Mouse (Mus musculus) heart, adult 8-10 months (tissue): ENCODE measurements around the gene Fam173b. TPM values are rescaled to one million over a fixed set of nuclear protein-coding genes. Genes with fewer than 3 reads are reported as not detected.

Source experiments
- DNase-seq: peaks from one replicate; pipeline ENCODE4 v3.0.0; 2022; ENCODE audit warnings: low spot score
- total RNA-seq, 4 experiments: library from RNA; stranded (reverse); gene quantifications; 2 replicates each; pipeline ENCODE4 v1.2.4; 2022

Gene Fam173b
- total RNA-seq, 4 experiments from 2014 or later, result 17.2 to 22.2 (median 20.3) TPM

GRCm38 (mm10) chr15:31632478-31632877 lies 30.8 kb downstream of the Fam173b start:
- DNase-seq, result no peak

GRCm38 (mm10) chr15:31634582-31634981 lies 32.9 kb downstream of the Fam173b start:
- DNase-seq, result no peak

- no peak for DNase-seq
These were observed 34.5 kb downstream of the Fam173b start for GRCm38 (mm10) chr15:31636091-31636595.

GRCm38 (mm10) chr15:31647225-31647624 lies 45.6 kb downstream of the Fam173b start:
- no peak for DNase-seq

- no peak for DNase-seq
These were observed 46.4 kb downstream of the Fam173b start for GRCm38 (mm10) chr15:31647851-31648569.

- DNase-seq, result no peak
These were observed 48.0 kb downstream of the Fam173b start for GRCm38 (mm10) chr15:31649691-31650090.

- DNase-seq, result no peak
These were observed 49.2 kb downstream of the Fam173b start for GRCm38 (mm10) chr15:31650821-31651220.

GRCm38 (mm10) chr15:31660133-31660795 lies 58.6 kb downstream of the Fam173b start:
- no peak for DNase-seq

- DNase-seq, result no peak
These were observed 59.2 kb downstream of the Fam173b start for GRCm38 (mm10) chr15:31660844-31661243.

GRCm38 (mm10) chr15:31661802-31662201 lies 60.1 kb downstream of the Fam173b start:
- DNase-seq, result no peak

GRCm38 (mm10) chr15:31663074-31663473 lies 61.4 kb downstream of the Fam173b start:
- no peak for DNase-seq

Other genes starting within 250 kb of the Fam173b start
- 10 to 100 TPM; 26.4 to 31.4 (median 29.1) TPM for gene Ankrd33b, start 234.1 kb upstream of the Fam173b start, total RNA-seq
- gene Ropn1l, start 148.1 kb upstream of the Fam173b start, total RNA-seq, result under 1 TPM in 2 of 4 experiments, not detected in 2; 0.28 to 0.57 TPM
- 100 to 1,000 TPM; 112 to 123 (median 116) TPM for gene March6, start 70.8 kb upstream of the Fam173b start, total RNA-seq
- gene Cmbl, start 36.5 kb upstream of the Fam173b start, total RNA-seq, result 10 to 100 TPM; 31.4 to 42.1 (median 34.4) TPM
- gene Cct5, start within 50 bp of the Fam173b start, total RNA-seq, result 100 to 1,000 TPM; 123 to 130 (median 127) TPM